Mouse (Mus musculus) olfactory bulb, adult 2 months (tissue): ENCODE measurements at regions not wholly inside any gene's neighbourhood (a gene's known extent, or its start where the extent isn't known, plus 50 kb on each side); places are given as distances from the start of the nearest gene placed in this dataset.
A peak's percentile ranks its signal among the peaks of the same experiment; 100 is the strongest.

Experiments
- H3K27ac ChIP-seq: fragments of 200-500 bp; 2 replicates; pipeline ENCODE4 v1.5.1; 2012; ENCODE audit warnings: low read depth, low read length; ENCODE audit not compliant: insufficient read depth
- H3K4me1 ChIP-seq: fragments of 200-500 bp; 2 replicates; pipeline ENCODE4 v1.6.1; 2012; ENCODE audit warnings: low read length; ENCODE audit not compliant: control insufficient read depth, insufficient read depth
- H3K4me3 ChIP-seq: fragments of 200-500 bp; 2 replicates; pipeline ENCODE4 v1.5.1; 2012; ENCODE audit warnings: mild to moderate bottlenecking, low read depth, low read length, moderate library complexity; ENCODE audit not compliant: insufficient read depth
- CTCF ChIP-seq: fragments of 200-500 bp; IDR thresholded peaks from 2 replicates; pipeline ENCODE4 v1.5.1; 2012; ENCODE audit warnings: low read depth, mild to moderate bottlenecking, low read length, moderate library complexity; ENCODE audit not compliant: insufficient read depth
- POLR2A ChIP-seq: fragments of 200-500 bp; IDR thresholded peaks from 2 replicates; pipeline ENCODE4 v1.6.1; 2012; ENCODE audit warnings: mild to moderate bottlenecking, low read depth, low read length, moderate library complexity; ENCODE audit not compliant: insufficient read depth
- WGBS: fragments of 180-500 bp; shearing (Covaris S2); methylation state at CpG from one replicate; pipeline ENCODE4 v1.1.7; 2018; 5-methylcytosine and 5-hydroxymethylcytosine counted together

DNA sequence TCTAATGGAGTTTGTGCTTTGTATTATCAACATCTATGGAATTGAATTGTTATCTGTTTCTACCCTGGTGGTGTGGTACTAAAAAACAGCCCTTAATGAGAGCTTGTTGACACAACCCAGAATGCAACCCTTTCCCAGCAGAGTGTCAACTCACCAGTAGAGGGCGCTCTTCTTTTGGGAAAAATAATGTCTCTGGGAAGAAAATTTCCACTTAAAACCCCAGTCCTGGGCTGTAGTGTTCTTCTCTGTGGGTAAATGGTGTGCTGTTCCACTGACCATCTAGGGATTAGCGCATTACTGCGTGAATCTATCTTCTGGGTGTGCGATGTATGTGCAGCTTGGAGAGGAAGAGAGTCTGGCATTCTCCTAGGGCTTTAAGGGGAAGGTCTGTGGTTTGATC lies 106.5 kb upstream of the Slc30a5 start:
- Histone ChIP-seq H3K27ac (no peak overlapping the region), H3K4me3 (no peak overlapping the region), H3K4me1 (peaks cover 3% of the 10 kb centered on the region; the same call in 1 of the 2 replicates)
- 43% methylated on average over 4 of the region's 4 CpGs for WGBS
- TF ChIP-seq CTCF: no peak
- no peak for TF ChIP-seq POLR2A

GRCm38 (mm10) chr13:100933265-100933664 lies 100.0 kb upstream of the Slc30a5 start:
- Histone ChIP-seq H3K4me3 (no peak overlapping the region), H3K4me1 (no peaks in the 10 kb centered on the region), H3K27ac (no peak overlapping the region)
- WGBS: 61% methylated on average over 8 of the region's 8 CpGs
- TF ChIP-seq CTCF: no peak
- TF ChIP-seq POLR2A: no peak

DNA sequence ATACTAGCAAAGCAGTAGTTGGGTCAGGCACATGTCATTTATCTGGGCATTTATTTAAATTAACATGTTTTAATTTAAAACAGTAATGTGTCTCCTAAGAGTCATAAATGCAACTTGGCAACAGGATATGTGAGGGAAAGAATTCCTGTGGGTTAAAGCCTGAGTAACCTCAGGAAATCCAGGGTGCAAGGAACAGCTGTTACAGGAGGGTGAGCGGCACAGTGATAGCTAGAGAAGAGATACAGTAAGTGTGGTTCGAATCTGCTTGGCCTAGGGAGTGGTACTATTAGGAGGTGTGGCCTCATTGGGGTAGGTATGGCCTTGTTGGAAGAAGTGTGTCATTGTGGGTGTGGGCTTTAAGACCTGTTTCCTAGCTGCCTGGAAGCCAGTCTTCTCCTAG lies 66.3 kb upstream of the Slc30a5 start:
- TF ChIP-seq CTCF (no peak), POLR2A (no peak)
- 93% methylated on average over 2 of the region's 2 CpGs for WGBS
- no peaks in the 10 kb centered on the region for H3K4me1 ChIP-seq
- H3K27ac ChIP-seq: no peak overlapping the region
- no peak overlapping the region for H3K4me3 ChIP-seq

- WGBS: 61% methylated on average over 9 of the region's 9 CpGs
- Histone ChIP-seq H3K4me1 (peaks cover 3% of the 10 kb centered on the region; the same call in 1 of the 2 replicates), H3K27ac (no peak overlapping the region), H3K4me3 (no peak overlapping the region)
- no peak for TF ChIP-seq CTCF
- no peak for TF ChIP-seq POLR2A
These were observed 60.6 kb upstream of the Slc30a5 start for GRCm38 (mm10) chr13:100893871-100894270.

- peaks cover 3% of the 10 kb centered on the region; the same call in 1 of the 2 replicates for H3K4me1 ChIP-seq
- WGBS: 69% methylated on average over 1 of the region's 1 CpGs
- no peak for TF ChIP-seq POLR2A
- H3K4me3 ChIP-seq: no peak overlapping the region
- H3K27ac ChIP-seq: peak overlapping the region; percentile 79
These were observed 59.9 kb upstream of the Slc30a5 start for GRCm38 (mm10) chr13:100893096-100893495.

GRCm38 (mm10) chr13:100892647-100893071 lies 59.4 kb upstream of the Slc30a5 start:
- Histone ChIP-seq H3K4me1 (peaks cover 3% of the 10 kb centered on the region; the same call in 1 of the 2 replicates), H3K27ac (peak overlapping the region; percentile 94), H3K4me3 (0 out of 2 replicates have a peak overlapping the region, but pooled peaks have one; percentile 12)
- 8% methylated on average over 13 of the region's 13 CpGs for WGBS
- TF ChIP-seq POLR2A: no peak
- TF ChIP-seq CTCF: no peak

DNA sequence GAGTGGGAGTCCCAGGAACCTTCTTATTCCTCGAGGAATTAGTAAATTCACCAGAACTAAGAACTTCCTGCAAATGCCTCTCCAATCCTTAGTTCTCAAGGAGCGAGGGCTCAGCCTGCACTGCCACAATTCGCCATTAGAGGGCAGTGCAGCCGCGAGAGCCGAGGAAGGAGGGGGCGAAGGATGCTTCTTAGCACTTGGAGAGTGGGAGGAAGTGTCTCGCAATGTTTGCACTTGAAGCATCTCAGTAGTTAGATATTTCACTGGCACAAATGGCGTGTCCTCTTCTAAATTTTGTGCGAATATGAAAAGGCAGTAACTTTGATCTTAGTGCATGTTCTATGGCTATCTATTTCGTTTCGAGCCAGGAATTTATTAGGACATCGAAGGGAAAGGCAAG lies 59.0 kb upstream of the Slc30a5 start:
- TF ChIP-seq POLR2A (no peak), CTCF (peak; percentile 99)
- H3K4me3 ChIP-seq: no peak overlapping the region
- WGBS: 6% methylated on average over 13 of the region's 13 CpGs
- H3K27ac ChIP-seq: peak overlapping the region; percentile 94
- peaks cover 3% of the 10 kb centered on the region; the same call in 1 of the 2 replicates for H3K4me1 ChIP-seq

DNA sequence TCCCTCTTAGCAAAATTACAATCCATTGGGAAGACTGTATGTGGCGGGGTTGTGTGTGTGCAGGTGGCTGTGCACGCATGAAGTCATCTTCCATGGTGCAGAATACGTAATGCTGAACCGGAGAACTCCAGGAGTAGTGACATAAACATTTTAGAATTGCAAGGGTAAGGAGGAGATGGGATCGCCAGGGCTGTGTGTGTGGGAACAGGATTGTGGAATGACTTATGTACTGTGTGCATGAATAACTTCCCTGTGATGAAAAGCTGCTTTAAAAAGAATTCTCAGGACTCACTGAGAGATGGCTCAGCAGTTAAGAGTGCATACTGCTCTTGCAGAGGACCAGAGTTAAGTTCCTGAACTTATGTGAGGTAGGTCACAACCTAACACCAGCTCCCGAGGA lies 57.2 kb upstream of the Slc30a5 start:
- Histone ChIP-seq H3K27ac (no peak overlapping the region), H3K4me3 (no peak overlapping the region), H3K4me1 (peaks cover 3% of the 10 kb centered on the region; the same call in 1 of the 2 replicates)
- 89% methylated on average over 6 of the region's 6 CpGs for WGBS
- TF ChIP-seq CTCF: no peak
- TF ChIP-seq POLR2A: no peak

DNA sequence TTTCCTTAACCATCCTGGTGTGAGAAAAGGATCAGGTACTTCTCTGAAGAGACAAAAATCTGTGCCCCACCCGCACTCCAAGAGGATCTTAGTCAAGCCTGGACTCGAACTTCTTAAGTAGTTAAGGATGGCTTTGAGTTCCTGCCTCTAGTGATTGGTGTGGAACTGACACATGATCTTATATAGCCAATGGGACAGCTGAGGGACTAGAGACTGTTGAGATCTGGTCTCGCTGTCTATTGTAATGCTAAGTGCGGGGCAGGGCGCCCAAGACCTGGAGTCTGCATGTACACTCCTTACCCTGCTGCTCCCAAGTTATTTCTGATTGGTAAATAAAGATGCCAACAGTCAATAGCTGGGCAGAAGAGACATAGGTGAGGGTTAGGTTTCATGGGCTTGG lies 55.3 kb upstream of the Slc30a5 start:
- no peaks in the 10 kb centered on the region for H3K4me1 ChIP-seq
- H3K4me3 ChIP-seq: no peak overlapping the region
- no peak for TF ChIP-seq POLR2A
- no peak overlapping the region for H3K27ac ChIP-seq
- WGBS: 95% methylated on average over 5 of the region's 5 CpGs

- TF ChIP-seq POLR2A: no peak
- TF ChIP-seq CTCF: no peak
- no peak overlapping the region for H3K27ac ChIP-seq
- H3K4me3 ChIP-seq: no peak overlapping the region
- H3K4me1 ChIP-seq: no peaks in the 10 kb centered on the region
- 83% methylated on average over 8 of the region's 8 CpGs for WGBS
These were observed 50.5 kb upstream of the Slc30a5 start for GRCm38 (mm10) chr13:100883711-100884110.
